Mouse (Mus musculus) spleen, adult 2 months (tissue): ENCODE data around the gene Mid1.
"Not testable (repeated sequence)": the region's sequence is repeated elsewhere in the genome, so short reads cannot be mapped to it uniquely, and the experiment has no call there.

ENCODE experiments used
- CTCF ChIP-seq: fragments of 200-500 bp; IDR thresholded peaks from 2 replicates; pipeline ENCODE4 v1.5.1; 2011; ENCODE audit warnings: mild to moderate bottlenecking, inconsistent platforms; ENCODE audit not compliant: insufficient read depth, insufficient read length, insufficient replicate concordance; ENCODE audit errors: extremely low read depth
- POLR2A ChIP-seq: fragments of 200-500 bp; IDR thresholded peaks from 2 replicates; pipeline ENCODE4 v1.6.1; 2011; ENCODE audit warnings: low read depth, low read length, inconsistent platforms

DNA sequence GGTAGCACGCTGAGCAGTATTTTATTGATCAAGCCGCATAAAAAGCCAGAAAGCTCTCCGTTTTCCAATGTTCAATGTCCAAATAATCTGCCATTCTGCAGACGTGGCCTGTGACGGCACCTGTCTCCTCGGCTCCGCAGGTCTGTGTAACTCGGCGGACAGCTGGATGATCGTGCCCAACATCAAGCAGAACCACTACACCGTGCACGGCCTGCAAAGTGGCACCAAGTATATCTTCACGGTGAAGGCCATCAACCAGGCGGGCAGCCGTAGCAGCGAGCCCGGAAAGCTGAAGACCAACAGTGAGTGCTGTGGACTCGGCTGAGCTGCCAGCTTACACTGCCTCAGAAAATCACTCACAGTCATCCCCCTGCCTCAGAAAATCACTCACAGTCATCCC is 300.8 kb downstream of the Mid1 start:
- not testable (repeated sequence) for TF ChIP-seq CTCF, POLR2A
